ENCODE assay signal across 8 mouse cellular contexts in the genomic region with DNA sequence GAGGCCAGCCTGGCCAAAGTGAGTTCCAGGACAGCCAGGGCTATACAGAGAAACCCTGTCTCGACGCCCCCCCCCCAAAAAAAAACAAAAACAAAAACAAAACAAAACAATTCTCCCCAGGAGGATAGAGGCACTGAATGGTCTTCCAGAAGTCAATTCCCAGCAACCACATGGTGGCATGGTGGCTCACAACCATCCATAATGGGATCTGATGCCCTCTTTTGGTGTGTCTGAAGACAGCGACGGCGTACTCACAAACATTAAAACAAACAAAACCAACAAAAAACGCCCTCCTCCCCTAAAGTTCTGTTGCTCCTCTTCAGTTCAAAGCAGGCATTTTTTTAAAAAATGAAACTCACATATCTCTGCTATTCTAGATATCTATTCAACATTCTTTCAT. TPM values are rescaled to one million over a fixed set of nuclear protein-coding genes. Genes with fewer than 3 reads are reported as not detected.
DNase-seq lines count a peak whose midpoint lies in the region; ATAC-seq and TF ChIP-seq lines count a peak whose summit lies in the region.

No protein-coding gene starts in this region.

- peaks cover 8% of the 10 kb centered on the region for H3K36me3 ChIP-seq in heart, embryonic 13.5 days
- no peaks in the 10 kb centered on the region for H3K36me3 ChIP-seq in small intestine, adult 2 months (ENCODE audit: control insufficient read depth, insufficient read depth, low read length)

- H3K9me3 ChIP-seq in heart, embryonic 13.5 days = no peaks in the 10 kb centered on the region

- WGBS in heart, embryonic 13.5 days = 3% methylated on average over 6 of the region's 6 CpGs
- WGBS in small intestine, adult 2 months = 2% methylated on average over 6 of the region's 6 CpGs

- no peak for TF ChIP-seq POLR2A in small intestine, adult 2 months (IDR thresholded peaks at IDR 0.05; ENCODE audit: low read depth, low read length)

- no peak for DNase-seq in left cerebral cortex, adult 2 months (ENCODE audit: extremely low spot score in 1 of 2, low spot score in 2 of 2)
- no peak for DNase-seq in left cerebral cortex, postnatal 10 days (ENCODE audit: extremely low spot score in 1 of 2, low spot score in 2 of 2)
- DNase-seq in brain, adult 2 months (ENCODE audit: low read depth, low spot score) = peak; percentile 34
- DNase-seq in liver = peak; percentile 6
- no peak for DNase-seq in gastrocnemius, postnatal 10 days
- DNase-seq in frontal cortex, adult 2 months (ENCODE audit: extremely low spot score in 1 of 2, low spot score in 1 of 2) = no peak

- H3K27me3 ChIP-seq in heart, embryonic 13.5 days (replicated peaks) = no peaks in the 10 kb centered on the region
- H3K27me3 ChIP-seq in small intestine, adult 2 months (ENCODE audit: control insufficient read depth, insufficient read depth, low read length) = no peaks in the 10 kb centered on the region

- H3K4me3 ChIP-seq in left cerebral cortex, adult 2 months = peak overlapping the region; percentile 96
- peak overlapping the region; percentile 90 for H3K4me3 ChIP-seq in heart, embryonic 13.5 days
- H3K4me3 ChIP-seq in small intestine, adult 2 months (ENCODE audit: low read depth, low read length) = peak overlapping the region; percentile 54

- no peak for ATAC-seq in heart, embryonic 13.5 days (ENCODE audit: extremely low read depth, insufficient number of reproducible peaks, low FRiP score, low TSS enrichment)

- peak overlapping the region; percentile 81 for H3K4me2 ChIP-seq in heart, embryonic 13.5 days

- peak overlapping the region; percentile 94 for H3K9ac ChIP-seq in heart, embryonic 13.5 days

- peak overlapping the region; percentile 96 for H3K27ac ChIP-seq in left cerebral cortex, adult 2 months
- H3K27ac ChIP-seq in heart, embryonic 13.5 days (replicated peaks) = peak overlapping the region; percentile 98
- no peak overlapping the region for H3K27ac ChIP-seq in small intestine, adult 2 months (ENCODE audit: insufficient read depth, low read depth, low read length)

- TF ChIP-seq CTCF in left cerebral cortex, adult 2 months (IDR thresholded peaks at IDR 0.05) = no peak; the same call in 1 of the 2 replicates
- TF ChIP-seq CTCF in small intestine, adult 2 months (IDR thresholded peaks at IDR 0.05; ENCODE audit: extremely low read depth, insufficient read length, insufficient replicate concordance, low read depth, low read length) = no peak

- intact Hi-C loops in left cerebral cortex, adult 2 months (cut with DNase I) = loop anchor here (5.0 kb wide), 3 partner anchors 56 to 514 kb away; partner anchors contain the start of genes Top3b, Vpreb1 and Yars2
- intact Hi-C loops in left cerebral cortex, postnatal 10 days (cut with DNase I) = loop anchor here (10.0 kb wide), 1 partner anchor 207 kb away; no protein-coding TSS in a partner anchor

- H3K4me1 ChIP-seq in heart, embryonic 13.5 days = peaks cover 22% of the 10 kb centered on the region
- H3K4me1 ChIP-seq in small intestine, adult 2 months (ENCODE audit: control insufficient read depth, insufficient read depth, insufficient read length, low read length) = no peaks in the 10 kb centered on the region; the same call in 1 of the 2 replicates

RNA-seq across cellular contexts. Expression of gene Dnm1l, which starts 0.9 kb away (rescaled TPM):
- total RNA-seq in left cerebral cortex, adult 2 months (2021) = 100 to 1,000 TPM; 197 to 198 TPM
- 100 to 1,000 TPM; 216 to 220 TPM for total RNA-seq in left cerebral cortex, postnatal 10 days (2021)
- polyA plus RNA-seq in heart, embryonic 13.5 days (2015; fragmentation: Nextera tagmentation; extraction: Ambion mirVana) = 59.9 and 63.9 TPM in 2 replicates
- 3.3 and 5.8 TPM in 2 replicates for polyA plus RNA-seq in small intestine, adult 2 months (2012; rRNA removed)
- total RNA-seq in gastrocnemius, postnatal 10 days (2021) = 10 to 100 TPM; 77.6 to 79.1 TPM
- 99.6 and 108 TPM in 2 replicates for polyA plus RNA-seq in frontal cortex, adult 2 months (2012; rRNA removed)

RNA-seq across cellular contexts. Expression of gene Yars2, which starts 55.1 kb away (rescaled TPM):
- total RNA-seq in left cerebral cortex, adult 2 months (2021) = 10 to 100 TPM; 24.1 to 28.3 TPM
- total RNA-seq in left cerebral cortex, postnatal 10 days (2021) = 10 to 100 TPM; 20.0 to 20.8 TPM
- polyA plus RNA-seq in heart, embryonic 13.5 days (2015; fragmentation: Nextera tagmentation; extraction: Ambion mirVana) = 39.2 and 42.8 TPM in 2 replicates
- 16.2 and 20.6 TPM in 2 replicates for polyA plus RNA-seq in small intestine, adult 2 months (2012; rRNA removed)
- 10 to 100 TPM; 15.4 to 16.7 TPM for total RNA-seq in gastrocnemius, postnatal 10 days (2021)
- polyA plus RNA-seq in frontal cortex, adult 2 months (2012; rRNA removed) = 18.7 and 19.0 TPM in 2 replicates

Comparison
In these comparisons a context has a peak if more than half of its experiments do, and no peak if none do; other contexts are left out.
1. DNase-seq: peak in brain, adult 2 months (single experiment) and liver (single experiment); none in left cerebral cortex, adult 2 months (0 of 2), left cerebral cortex, postnatal 10 days (0 of 2), gastrocnemius, postnatal 10 days (single experiment) and frontal cortex, adult 2 months (0 of 2).
2. Peak in every context shown above with its lines, with median percentiles within 50 percentile points of each other: H3K4me3 ChIP-seq.